Mouse (Mus musculus): Measurements from ENCODE around the gene Ssna1. TPM values are rescaled to one million over a fixed set of nuclear protein-coding genes. Genes with fewer than 3 reads are reported as not detected.
A peak's percentile ranks its signal among the peaks of the same experiment; 100 is the strongest.
"Not testable (repeated sequence)": the region's sequence is repeated elsewhere in the genome, so short reads cannot be mapped to it uniquely, and the experiment has no call there.

Gene Ssna1
- polyA plus RNA-seq, 1 experiment from 2014 or later, result 246 TPM

- no peaks in the 10 kb centered on the region for H3K36me3 ChIP-seq (ENCODE audit: control insufficient read depth, insufficient read depth, low read length)
- no peak for ATAC-seq (ENCODE audit: insufficient number of reproducible peaks, insufficient read depth, low FRiP score, low read depth)
- H3K4me2 ChIP-seq (replicated peaks; ENCODE audit: low read depth, low read length), result peak overlapping the region; percentile 99
- no peak overlapping the region for H3K27ac ChIP-seq (ENCODE audit: low read length)
- no peak overlapping the region for H3K9ac ChIP-seq (replicated peaks; ENCODE audit: low read depth, low read length)
- H3K27me3 ChIP-seq (ENCODE audit: control insufficient read depth, insufficient read depth, low read length), result no peaks in the 10 kb centered on the region; the same call in none of the 2 replicates
- peaks cover 9% of the 10 kb centered on the region; the same call in 1 of the 2 replicates for H3K4me1 ChIP-seq (ENCODE audit: control insufficient read depth, insufficient read depth, low read length)
- H3K9me3 ChIP-seq (ENCODE audit: control insufficient read depth, low read depth, low read length), result no peaks in the 10 kb centered on the region
- WGBS, result 48% methylated on average over 11 of the region's 12 CpGs
- peak overlapping the region; percentile 50 for H3K4me3 ChIP-seq (ENCODE audit: low read depth, low read length)
Measured at GRCm38 (mm10) chr2:25261870-25262269, 10.4 kb downstream of the Ssna1 start.

- Histone ChIP-seq H3K4me3 (ENCODE audit: low read depth, low read length) (no peak overlapping the region), H3K27me3 (ENCODE audit: control insufficient read depth, insufficient read depth, low read length) (no peaks in the 10 kb centered on the region; the same call in none of the 2 replicates), H3K4me2 (replicated peaks; ENCODE audit: low read depth, low read length) (no peak overlapping the region), H3K4me1 (ENCODE audit: control insufficient read depth, insufficient read depth, low read length) (peaks cover 17% of the 10 kb centered on the region), H3K36me3 (ENCODE audit: control insufficient read depth, insufficient read depth, low read length) (no peaks in the 10 kb centered on the region), H3K9ac (replicated peaks; ENCODE audit: low read depth, low read length) (no peak overlapping the region), H3K27ac (ENCODE audit: low read length) (no peak overlapping the region), H3K9me3 (ENCODE audit: control insufficient read depth, low read depth, low read length) (no peaks in the 10 kb centered on the region)
- no peak for ATAC-seq (ENCODE audit: insufficient number of reproducible peaks, insufficient read depth, low FRiP score, low read depth)
- 60% methylated on average over 2 of the region's 2 CpGs for WGBS
Measured at GRCm38 (mm10) chr2:25258887-25259286, 13.4 kb downstream of the Ssna1 start.

- H3K4me3 ChIP-seq (ENCODE audit: low read depth, low read length); H3K9me3 ChIP-seq (ENCODE audit: control insufficient read depth, low read depth, low read length); H3K9ac ChIP-seq (replicated peaks; ENCODE audit: low read depth, low read length); ATAC-seq (ENCODE audit: insufficient number of reproducible peaks, insufficient read depth, low FRiP score, low read depth); H3K4me2 ChIP-seq (replicated peaks; ENCODE audit: low read depth, low read length); H3K27me3 ChIP-seq (ENCODE audit: control insufficient read depth, insufficient read depth, low read length); H3K36me3 ChIP-seq (ENCODE audit: control insufficient read depth, insufficient read depth, low read length); H3K27ac ChIP-seq (ENCODE audit: low read length): not testable (repeated sequence)
- peaks cover 11% of the 10 kb centered on the region for H3K4me1 ChIP-seq (ENCODE audit: control insufficient read depth, insufficient read depth, low read length)
- 80% methylated on average over 5 of the region's 5 CpGs for WGBS
Measured at GRCm38 (mm10) chr2:25257250-25257649, 15.0 kb downstream of the Ssna1 start.

- ATAC-seq (ENCODE audit: insufficient number of reproducible peaks, insufficient read depth, low FRiP score, low read depth); H3K9ac ChIP-seq (replicated peaks; ENCODE audit: low read depth, low read length); H3K27me3 ChIP-seq (ENCODE audit: control insufficient read depth, insufficient read depth, low read length); H3K9me3 ChIP-seq (ENCODE audit: control insufficient read depth, low read depth, low read length); H3K27ac ChIP-seq (ENCODE audit: low read length); H3K36me3 ChIP-seq (ENCODE audit: control insufficient read depth, insufficient read depth, low read length): not testable (repeated sequence)
- peaks cover 11% of the 10 kb centered on the region for H3K4me1 ChIP-seq (ENCODE audit: control insufficient read depth, insufficient read depth, low read length)
- WGBS, result 53% methylated on average over 11 of the region's 12 CpGs
- peak overlapping the region; percentile 98 for H3K4me3 ChIP-seq (ENCODE audit: low read depth, low read length)
- H3K4me2 ChIP-seq (replicated peaks; ENCODE audit: low read depth, low read length), result peak overlapping the region; percentile 97
Measured at GRCm38 (mm10) chr2:25256443-25257109, 15.7 kb downstream of the Ssna1 start.

GRCm38 (mm10) chr2:25255284-25255779, 16.9 kb downstream of the Ssna1 start, which contains the start of gene Tmem203:
TSS of gene Tmem203 (plus strand) at chr2:25255439.
- no peaks in the 10 kb centered on the region for H3K9me3 ChIP-seq (ENCODE audit: control insufficient read depth, low read depth, low read length)
- peak within 1 kb of the TSS; percentile 97 for H3K4me2 ChIP-seq (replicated peaks; ENCODE audit: low read depth, low read length)
- peak within 1 kb of the TSS; percentile 41 for H3K27ac ChIP-seq (ENCODE audit: low read length)
- H3K4me1 ChIP-seq (ENCODE audit: control insufficient read depth, insufficient read depth, low read length), result peaks cover 11% of the 10 kb centered on the region
- under 1% methylated on average over 39 of the region's 39 CpGs for WGBS
- H3K9ac ChIP-seq (replicated peaks; ENCODE audit: low read depth, low read length), result peak within 1 kb of the TSS; percentile 78
- H3K4me3 ChIP-seq (ENCODE audit: low read depth, low read length), result peak within 1 kb of the TSS; percentile 98
- H3K36me3 ChIP-seq (ENCODE audit: control insufficient read depth, insufficient read depth, low read length), result peaks cover 14% of the 10 kb centered on the region
- peak; percentile 87 for ATAC-seq (ENCODE audit: insufficient number of reproducible peaks, insufficient read depth, low FRiP score, low read depth)
- H3K27me3 ChIP-seq (ENCODE audit: control insufficient read depth, insufficient read depth, low read length), result no peaks in the 10 kb centered on the region

GRCm38 (mm10) chr2:25252331-25252730, 19.9 kb downstream of the Ssna1 start:
- peaks cover 11% of the 10 kb centered on the region for H3K4me1 ChIP-seq (ENCODE audit: control insufficient read depth, insufficient read depth, low read length)
- H3K27me3 ChIP-seq (ENCODE audit: control insufficient read depth, insufficient read depth, low read length), result no peaks in the 10 kb centered on the region
- no peaks in the 10 kb centered on the region for H3K9me3 ChIP-seq (ENCODE audit: control insufficient read depth, low read depth, low read length)
- no peak for ATAC-seq (ENCODE audit: insufficient number of reproducible peaks, insufficient read depth, low FRiP score, low read depth)
- H3K27ac ChIP-seq (ENCODE audit: low read length), result no peak overlapping the region
- no peak overlapping the region for H3K4me2 ChIP-seq (replicated peaks; ENCODE audit: low read depth, low read length)
- peaks cover 31% of the 10 kb centered on the region for H3K36me3 ChIP-seq (ENCODE audit: control insufficient read depth, insufficient read depth, low read length)
- H3K4me3 ChIP-seq (ENCODE audit: low read depth, low read length), result no peak overlapping the region
- no peak overlapping the region for H3K9ac ChIP-seq (replicated peaks; ENCODE audit: low read depth, low read length)
- 82% methylated on average over 1 of the region's 1 CpGs for WGBS

GRCm38 (mm10) chr2:25246183-25247072, 25.8 kb downstream of the Ssna1 start, which contains the start of gene AL732309.1:
TSS of gene AL732309.1 (minus strand) at chr2:25246863.
- Histone ChIP-seq H3K27ac (ENCODE audit: low read length) (no peak within 1 kb of the TSS), H3K4me1 (ENCODE audit: control insufficient read depth, insufficient read depth, low read length) (peaks cover 5% of the 10 kb centered on the region; the same call in 1 of the 2 replicates), H3K9ac (replicated peaks; ENCODE audit: low read depth, low read length) (no peak within 1 kb of the TSS), H3K36me3 (ENCODE audit: control insufficient read depth, insufficient read depth, low read length) (peaks cover 20% of the 10 kb centered on the region), H3K4me2 (replicated peaks; ENCODE audit: low read depth, low read length) (no peak within 1 kb of the TSS), H3K27me3 (ENCODE audit: control insufficient read depth, insufficient read depth, low read length) (0 out of 2 replicates have a peak, but pooled peaks cover 9% of the 10 kb centered on the region), H3K9me3 (ENCODE audit: control insufficient read depth, low read depth, low read length) (no peaks in the 10 kb centered on the region), H3K4me3 (ENCODE audit: low read depth, low read length) (no peak within 1 kb of the TSS)
- 80% methylated on average over 10 of the region's 10 CpGs for WGBS
- ATAC-seq (ENCODE audit: insufficient number of reproducible peaks, insufficient read depth, low FRiP score, low read depth), result no peak

GRCm38 (mm10) chr2:25244144-25244543, 28.1 kb downstream of the Ssna1 start:
- WGBS, result 88% methylated on average over 4 of the region's 4 CpGs
- H3K27me3 ChIP-seq (ENCODE audit: control insufficient read depth, insufficient read depth, low read length), result 0 out of 2 replicates have a peak, but pooled peaks cover 11% of the 10 kb centered on the region
- no peak for ATAC-seq (ENCODE audit: insufficient number of reproducible peaks, insufficient read depth, low FRiP score, low read depth)
- no peak overlapping the region for H3K27ac ChIP-seq (ENCODE audit: low read length)
- no peak overlapping the region for H3K9ac ChIP-seq (replicated peaks; ENCODE audit: low read depth, low read length)
- H3K9me3 ChIP-seq (ENCODE audit: control insufficient read depth, low read depth, low read length), result no peaks in the 10 kb centered on the region
- no peak overlapping the region for H3K4me3 ChIP-seq (ENCODE audit: low read depth, low read length)
- H3K4me2 ChIP-seq (replicated peaks; ENCODE audit: low read depth, low read length), result no peak overlapping the region
- H3K4me1 ChIP-seq (ENCODE audit: control insufficient read depth, insufficient read depth, low read length), result peaks cover 14% of the 10 kb centered on the region; the same call in 1 of the 2 replicates
- peaks cover 11% of the 10 kb centered on the region; the same call in 1 of the 2 replicates for H3K36me3 ChIP-seq (ENCODE audit: control insufficient read depth, insufficient read depth, low read length)

All from stomach, embryonic 14.5 days (tissue).